Mouse (Mus musculus) C2C12 (cell line): ENCODE results near the gene Psme2b.
"Not testable (repeated sequence)": the region's sequence is repeated elsewhere in the genome, so short reads cannot be mapped to it uniquely, and the experiment has no call there.

Experiments
- CTCF ChIP-seq: IDR thresholded peaks from one replicate; pipeline ENCODE4 v1.5.1; 2011; ENCODE audit not compliant: control insufficient read depth, insufficient read depth, insufficient read length
- MYOG ChIP-seq: IDR thresholded peaks from one replicate; pipeline ENCODE4 v1.6.1; 2011; ENCODE audit not compliant: control insufficient read depth, insufficient read length; ENCODE audit errors: extremely low read depth
- USF1 ChIP-seq: IDR thresholded peaks from one replicate; pipeline ENCODE4 v1.6.1; 2011; ENCODE audit warnings: low read depth, mild to moderate bottlenecking, control low read depth, moderate library complexity

DNA sequence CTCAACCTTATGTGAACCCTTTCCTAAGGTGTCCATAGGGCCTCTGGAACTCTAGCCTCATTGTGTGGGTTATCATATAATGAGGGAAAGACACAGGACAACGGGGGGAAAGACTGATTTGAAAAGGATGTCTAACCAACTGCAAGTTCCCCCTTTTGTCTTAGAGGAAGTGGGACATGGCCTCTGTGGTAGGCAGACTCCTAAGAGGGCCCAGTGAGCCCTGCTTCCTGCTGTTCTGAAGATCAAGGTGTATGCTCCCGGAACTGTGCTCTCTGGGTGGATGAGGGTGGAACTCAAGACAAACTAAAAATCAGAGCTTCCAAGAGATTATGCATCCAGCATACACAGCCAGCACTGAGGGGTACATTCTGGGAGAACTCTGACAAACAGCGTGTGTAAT lies 42.2 kb upstream of the Psme2b start:
- not testable (repeated sequence) for TF ChIP-seq CTCF, MYOG, USF1
